Mouse (Mus musculus): ENCODE measurements around the gene Xntrpc. TPM values are rescaled to one million over a fixed set of nuclear protein-coding genes. Genes with fewer than 3 reads are reported as not detected.

The Xntrpc gene
- total and polyA plus RNA-seq, 2 experiments from 2014 or later = 0.40 to 0.47 TPM

- no peak for TF ChIP-seq CTCF (IDR thresholded peaks at IDR 0.05; ENCODE audit: low read depth)
- Histone ChIP-seq H3K9ac (replicated peaks; ENCODE audit: low read length) (no peak overlapping the region), H3K36me3 (ENCODE audit: insufficient read depth, low read length) (no peaks in the 10 kb centered on the region), H3K27me3 (ENCODE audit: insufficient read depth, low read length) (no peaks in the 10 kb centered on the region), H3K27ac (no peak overlapping the region), H3K4me2 (ENCODE audit: low read depth, low read length) (no peak overlapping the region), H3K4me3 (ENCODE audit: low read length) (no peak overlapping the region), H3K4me1 (ENCODE audit: insufficient read depth, low read length) (no peaks in the 10 kb centered on the region), H3K9me3 (ENCODE audit: low read length) (no peaks in the 10 kb centered on the region)
- no peak for ATAC-seq
- no peak for DNase-seq (ENCODE audit: low spot score)
- 89% methylated on average over 1 of the region's 1 CpGs for WGBS
Observed at GRCm38 (mm10) chr7:102108206-102108605, 42.7 kb downstream of the Xntrpc start.

- Histone ChIP-seq H3K27ac (no peak within 1 kb of the TSS), H3K4me1 (ENCODE audit: insufficient read depth, low read length) (no peaks in the 10 kb centered on the region), H3K9ac (replicated peaks; ENCODE audit: low read length) (no peak within 1 kb of the TSS), H3K36me3 (ENCODE audit: insufficient read depth, low read length) (no peaks in the 10 kb centered on the region), H3K9me3 (ENCODE audit: low read length) (no peaks in the 10 kb centered on the region), H3K4me3 (ENCODE audit: low read length) (no peak within 1 kb of the TSS), H3K4me2 (ENCODE audit: low read depth, low read length) (no peak within 1 kb of the TSS), H3K27me3 (ENCODE audit: insufficient read depth, low read length) (no peaks in the 10 kb centered on the region)
- 74% methylated on average over 7 of the region's 7 CpGs for WGBS
- DNase-seq (ENCODE audit: low spot score) (no peak), ATAC-seq (no peak)
- TF ChIP-seq CTCF (IDR thresholded peaks at IDR 0.05; ENCODE audit: low read depth) = no peak
Observed at GRCm38 (mm10) chr7:102109171-102109570, 43.7 kb downstream of the Xntrpc start, which contains the start of gene Art5. TSS of gene Art5 (minus strand) at chr7:102109489.

- Histone ChIP-seq H3K4me3 (ENCODE audit: low read length) (no peak overlapping the region), H3K36me3 (ENCODE audit: insufficient read depth, low read length) (no peaks in the 10 kb centered on the region)
Observed at GRCm38 (mm10) chr7:102109746-102110145, 44.2 kb downstream of the Xntrpc start.

GRCm38 (mm10) chr7:102113151-102113729, 47.7 kb downstream of the Xntrpc start:
- ATAC-seq (no peak), DNase-seq (ENCODE audit: low spot score) (no peak)
- Histone ChIP-seq H3K9ac (replicated peaks; ENCODE audit: low read length) (no peak overlapping the region), H3K4me1 (ENCODE audit: insufficient read depth, low read length) (no peaks in the 10 kb centered on the region), H3K27me3 (ENCODE audit: insufficient read depth, low read length) (no peaks in the 10 kb centered on the region), H3K4me3 (ENCODE audit: low read length) (no peak overlapping the region), H3K27ac (no peak overlapping the region), H3K36me3 (ENCODE audit: insufficient read depth, low read length) (no peaks in the 10 kb centered on the region), H3K9me3 (ENCODE audit: low read length) (no peaks in the 10 kb centered on the region), H3K4me2 (ENCODE audit: low read depth, low read length) (no peak overlapping the region)
- no peak for TF ChIP-seq CTCF (IDR thresholded peaks at IDR 0.05; ENCODE audit: low read depth)
- 82% methylated on average over 45 of the region's 45 CpGs for WGBS

More at GRCm38 (mm10) chr7:102109746-102110145, 44.2 kb downstream of the Xntrpc start:
- no peaks in the 10 kb centered on the region for H3K9me3 ChIP-seq (ENCODE audit: low read length)
- no peak for ATAC-seq
- H3K9ac ChIP-seq (replicated peaks; ENCODE audit: low read length) = no peak overlapping the region
- WGBS = 90% methylated on average over 4 of the region's 4 CpGs
- TF ChIP-seq CTCF (IDR thresholded peaks at IDR 0.05; ENCODE audit: low read depth) = no peak
- no peak overlapping the region for H3K4me2 ChIP-seq (ENCODE audit: low read depth, low read length)
- no peak overlapping the region for H3K27ac ChIP-seq
- H3K27me3 ChIP-seq (ENCODE audit: insufficient read depth, low read length) = no peaks in the 10 kb centered on the region
- H3K4me1 ChIP-seq (ENCODE audit: insufficient read depth, low read length) = no peaks in the 10 kb centered on the region
- DNase-seq (ENCODE audit: low spot score) = no peak

GRCm38 (mm10) chr7:102116579-102117331, 51.2 kb downstream of the Xntrpc start, which contains the start of gene Chrna10:
TSS of gene Chrna10 (minus strand) at chr7:102116828.
- Histone ChIP-seq H3K27ac (no peak within 1 kb of the TSS), H3K27me3 (ENCODE audit: insufficient read depth, low read length) (no peaks in the 10 kb centered on the region), H3K4me3 (ENCODE audit: low read length) (no peak within 1 kb of the TSS), H3K9ac (replicated peaks; ENCODE audit: low read length) (no peak within 1 kb of the TSS), H3K9me3 (ENCODE audit: low read length) (no peaks in the 10 kb centered on the region), H3K4me2 (ENCODE audit: low read depth, low read length) (no peak within 1 kb of the TSS), H3K4me1 (ENCODE audit: insufficient read depth, low read length) (no peaks in the 10 kb centered on the region), H3K36me3 (ENCODE audit: insufficient read depth, low read length) (peaks cover 20% of the 10 kb centered on the region)
- DNase-seq (ENCODE audit: low spot score) (no peak), ATAC-seq (no peak)
- WGBS = 58% methylated on average over 7 of the region's 7 CpGs
- TF ChIP-seq CTCF (IDR thresholded peaks at IDR 0.05; ENCODE audit: low read depth) = no peak

GRCm38 (mm10) chr7:102117382-102117781, 51.9 kb downstream of the Xntrpc start:
- H3K4me2 ChIP-seq (ENCODE audit: low read depth, low read length) = no peak overlapping the region
- H3K4me3 ChIP-seq (ENCODE audit: low read length) = no peak overlapping the region
- H3K36me3 ChIP-seq (ENCODE audit: insufficient read depth, low read length) = peaks cover 27% of the 10 kb centered on the region
- no peaks in the 10 kb centered on the region for H3K9me3 ChIP-seq (ENCODE audit: low read length)
- no peak overlapping the region for H3K27ac ChIP-seq
- H3K4me1 ChIP-seq (ENCODE audit: insufficient read depth, low read length) = no peaks in the 10 kb centered on the region
- H3K27me3 ChIP-seq (ENCODE audit: insufficient read depth, low read length) = no peaks in the 10 kb centered on the region
- H3K9ac ChIP-seq (replicated peaks; ENCODE audit: low read length) = no peak overlapping the region
- WGBS = 78% methylated on average over 6 of the region's 6 CpGs
- DNase-seq (ENCODE audit: low spot score) (no peak), ATAC-seq (no peak)
- TF ChIP-seq CTCF (IDR thresholded peaks at IDR 0.05; ENCODE audit: low read depth) = no peak

GRCm38 (mm10) chr7:102120326-102120725, 54.8 kb downstream of the Xntrpc start:
- H3K4me1 ChIP-seq (ENCODE audit: insufficient read depth, low read length) = no peaks in the 10 kb centered on the region
- no peak overlapping the region for H3K4me2 ChIP-seq (ENCODE audit: low read depth, low read length)
- no peak for DNase-seq (ENCODE audit: low spot score)
- no peak overlapping the region for H3K27ac ChIP-seq
- TF ChIP-seq CTCF (IDR thresholded peaks at IDR 0.05; ENCODE audit: low read depth) = no peak
- ATAC-seq = no peak
- no peak overlapping the region for H3K9ac ChIP-seq (replicated peaks; ENCODE audit: low read length)
- H3K27me3 ChIP-seq (ENCODE audit: insufficient read depth, low read length) = no peaks in the 10 kb centered on the region
- H3K9me3 ChIP-seq (ENCODE audit: low read length) = no peaks in the 10 kb centered on the region
- WGBS = 91% methylated on average over 10 of the region's 10 CpGs
- no peak overlapping the region for H3K4me3 ChIP-seq (ENCODE audit: low read length)
- peaks cover 56% of the 10 kb centered on the region for H3K36me3 ChIP-seq (ENCODE audit: insufficient read depth, low read length)
